Mouse (Mus musculus) urinary bladder, postnatal 36 days (tissue): ENCODE measurements around the gene Cs.
A peak's percentile ranks its signal among the peaks of the same experiment; 100 is the strongest.

Experiments used
- DNase-seq, 2 experiments: peaks; one replicate each; pipeline ENCODE4 v3.0.0; 2022; ENCODE audit warnings: low spot score in 2 of 2, mixed read lengths in 1 of 2

Cs gene

DNA sequence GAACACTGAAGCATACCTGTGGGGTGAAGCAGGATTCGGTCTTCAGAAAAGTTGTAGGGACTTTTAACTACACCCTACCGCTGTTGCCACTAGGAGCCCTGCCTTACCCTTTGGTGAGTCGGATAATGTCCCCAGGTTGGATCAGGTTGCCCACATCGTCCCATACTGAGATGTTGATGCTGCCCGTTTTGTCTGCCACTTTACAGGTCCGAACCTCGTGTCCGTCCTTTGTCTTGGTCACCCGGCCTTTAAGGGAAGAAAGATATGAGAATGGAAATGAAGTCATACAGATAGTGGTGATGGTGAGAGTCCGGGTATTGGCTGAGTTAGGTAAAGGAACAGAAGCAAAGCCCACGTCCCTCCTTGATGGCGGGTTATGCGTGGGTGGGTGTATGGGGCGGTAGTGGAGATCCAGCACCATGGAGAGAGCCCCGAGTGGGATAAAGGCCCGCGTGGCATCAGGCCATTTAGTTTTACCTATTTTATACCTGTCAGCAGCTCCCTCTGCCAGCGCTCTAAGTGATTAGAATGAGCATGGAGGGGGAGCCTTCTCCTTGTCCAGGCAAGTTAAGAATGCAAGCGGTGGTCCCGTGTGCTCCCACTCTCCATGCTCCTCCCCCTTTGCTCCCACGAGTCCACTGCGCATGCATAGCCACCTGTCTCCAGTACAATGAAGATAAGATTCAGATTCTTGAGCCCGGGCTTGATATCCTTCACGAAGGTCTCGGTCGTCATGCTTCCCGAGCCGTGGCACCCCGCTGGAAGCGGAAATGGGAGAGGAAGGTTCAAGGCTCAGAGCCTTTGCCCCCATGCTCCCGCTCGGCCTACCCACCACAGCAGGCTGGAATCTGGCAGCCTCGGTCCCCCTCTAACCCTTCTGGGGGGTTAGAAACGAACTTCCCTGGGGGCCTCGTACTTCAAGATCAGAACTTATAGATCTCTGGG lies 71.3 kb downstream of the Cs start:
- no peak for DNase-seq

GRCm38 (mm10) chr10:128409692-128410559 lies 72.4 kb downstream of the Cs start:
- peak; percentile 93 to 97 for DNase-seq

- DNase-seq, result no peak
Measured at GRCm38 (mm10) chr10:128410560-128410845, 73.0 kb downstream of the Cs start.

- peak; percentile 97 for DNase-seq
Measured at GRCm38 (mm10) chr10:128411211-128412054, 73.9 kb downstream of the Cs start, which contains the start of the genes Nabp2 and Rnf41. Gene Nabp2, minus strand, starts transcription at chr10:128411492. Gene Rnf41, plus strand, starts transcription at chr10:128411657.

GRCm38 (mm10) chr10:128412055-128412381 lies 74.5 kb downstream of the Cs start:
- DNase-seq, result peak in 1 of 2 experiments; percentile 27
